Mouse (Mus musculus) midbrain, embryonic 15.5 days (tissue): ENCODE measurements around the gene Angpt4. TPM values are rescaled to one million over a fixed set of nuclear protein-coding genes. Genes with fewer than 3 reads are reported as not detected.

Experiments used
- ATAC-seq: fragments of 200-750 bp; cut with Nextera tagmentation; replicated peaks from 2 replicates; pipeline ENCODE4 v1.8.0; 2017; ENCODE audit warnings: moderate TSS enrichment
- H3K27ac ChIP-seq: fragments of 300-500 bp; sonication (generic); 2 replicates; pipeline ENCODE4 v1.5.1; 2015; ENCODE audit warnings: mild to moderate bottlenecking, inconsistent platforms
- H3K27me3 ChIP-seq: fragments of 300-500 bp; sonication (generic); replicated peaks from 2 replicates; pipeline ENCODE4 v1.6.1; 2015; ENCODE audit warnings: inconsistent platforms
- H3K36me3 ChIP-seq: fragments of 300-500 bp; sonication (generic); replicated peaks from 2 replicates; pipeline ENCODE4 v1.6.1; 2015; ENCODE audit warnings: inconsistent platforms
- H3K4me1 ChIP-seq: fragments of 300-500 bp; sonication (generic); 2 replicates; pipeline ENCODE4 v1.6.1; 2015; ENCODE audit warnings: inconsistent platforms
- H3K4me2 ChIP-seq: fragments of 300-500 bp; sonication (generic); 2 replicates; pipeline ENCODE4 v1.6.1; 2015; ENCODE audit warnings: inconsistent platforms, mild to moderate bottlenecking, moderate library complexity
- H3K4me3 ChIP-seq: fragments of 300-500 bp; sonication (generic); 2 replicates; pipeline ENCODE4 v1.5.1; 2015; ENCODE audit warnings: mild to moderate bottlenecking, inconsistent platforms
- H3K9ac ChIP-seq: fragments of 300-500 bp; sonication (generic); 2 replicates; pipeline ENCODE4 v1.6.1; 2015; ENCODE audit warnings: mild to moderate bottlenecking, inconsistent platforms
- H3K9me3 ChIP-seq: fragments of 300-500 bp; sonication (generic); 2 replicates; pipeline ENCODE4 v1.6.1; 2016; ENCODE audit warnings: inconsistent platforms
- WGBS: fragments of 180-500 bp; shearing (Covaris S2); methylation state at CpG from one replicate; pipeline ENCODE4 v1.1.7; 2015; ENCODE audit warnings: mixed read lengths; 5-methylcytosine and 5-hydroxymethylcytosine counted together
- polyA plus RNA-seq: library from polyadenylated mRNA; unstranded; fragments of >200 nt; fragmentation: Nextera tagmentation; extraction: Ambion mirVana; gene quantifications from 2 replicates; pipeline ENCODE4 v1.2.1, GENCODE M21; 2015

Gene Angpt4
- polyA plus RNA-seq, 1 experiment from 2014 or later, result 0.18 TPM

DNA sequence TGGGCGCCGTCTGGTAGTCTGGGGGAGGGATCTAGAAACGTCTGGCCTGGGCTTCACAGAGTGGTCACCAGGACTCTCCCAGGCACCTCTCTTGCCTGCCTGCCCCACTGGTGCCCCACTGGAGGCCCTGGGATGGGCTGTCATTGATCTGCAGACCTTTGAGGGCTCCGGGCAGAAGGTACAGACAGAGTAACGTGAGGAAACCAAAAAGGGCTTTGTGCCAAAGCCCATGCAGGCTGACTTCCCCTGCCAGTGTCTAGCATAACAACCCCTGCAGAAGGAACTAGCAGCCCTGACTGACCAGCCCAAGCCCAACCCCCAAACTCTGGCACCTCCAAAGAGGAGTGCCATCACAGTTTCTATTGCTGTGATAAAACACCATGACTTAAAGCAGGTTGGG lies 15.1 kb upstream of the Angpt4 start:
- no peak for ATAC-seq
- WGBS, result 82% methylated on average over 5 of the region's 5 CpGs
- no peak overlapping the region for H3K4me3 ChIP-seq

DNA sequence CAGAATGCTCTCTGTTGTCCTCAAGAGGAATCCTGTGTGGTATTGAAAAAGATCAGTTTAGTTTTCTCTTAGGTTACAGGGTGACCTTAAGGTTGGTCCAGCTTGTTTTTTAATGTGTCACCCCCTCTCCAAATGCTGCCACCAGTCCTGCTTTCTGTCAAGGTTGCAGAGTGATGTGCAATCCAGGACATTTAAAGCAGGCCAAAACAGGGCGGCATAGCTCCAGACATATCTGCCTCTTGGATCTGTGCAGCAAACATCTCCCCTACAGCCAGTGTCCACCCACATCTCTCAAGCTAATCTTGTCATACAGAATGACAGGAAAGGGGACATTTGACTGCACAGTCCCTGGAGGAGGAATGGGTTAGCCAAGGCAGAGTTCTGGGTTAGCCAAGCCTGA lies 12.9 kb upstream of the Angpt4 start:
- Histone ChIP-seq H3K4me3 (no peak overlapping the region), H3K9me3 (no peaks in the 10 kb centered on the region), H3K4me1 (peaks cover 4% of the 10 kb centered on the region; the same call in 1 of the 2 replicates), H3K27me3 (no peaks in the 10 kb centered on the region; the same call in 1 of the 2 replicates), H3K27ac (no peak overlapping the region), H3K36me3 (no peaks in the 10 kb centered on the region), H3K9ac (no peak overlapping the region), H3K4me2 (no peak overlapping the region)
- ATAC-seq, result no peak
- 100% methylated on average over 1 of the region's 1 CpGs for WGBS

More for the DNA sequence above, 15.1 kb upstream of the Angpt4 start:
- Histone ChIP-seq H3K9me3 (no peaks in the 10 kb centered on the region), H3K4me1 (peaks cover 4% of the 10 kb centered on the region; the same call in 1 of the 2 replicates), H3K4me2 (no peak overlapping the region), H3K9ac (no peak overlapping the region), H3K36me3 (no peaks in the 10 kb centered on the region), H3K27ac (no peak overlapping the region), H3K27me3 (no peaks in the 10 kb centered on the region; the same call in 1 of the 2 replicates)

DNA sequence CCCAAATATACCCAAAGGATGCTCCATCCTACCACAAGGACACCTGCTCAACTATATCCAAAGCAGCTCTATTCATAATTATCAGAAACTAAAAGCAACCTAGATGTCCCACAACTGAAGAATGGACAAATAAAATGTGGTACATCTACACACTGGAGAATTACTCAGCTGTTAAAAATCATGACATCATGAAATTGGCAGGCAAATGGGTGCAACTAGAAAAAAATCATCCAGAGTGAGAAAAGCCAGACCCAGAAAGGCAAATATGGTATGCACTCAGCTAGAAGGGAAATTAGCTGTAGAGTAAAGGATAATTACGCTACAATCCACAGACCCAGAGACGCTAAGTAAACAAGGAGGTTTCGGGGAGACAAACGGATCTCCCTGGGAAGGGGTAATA lies 10.2 kb upstream of the Angpt4 start:
- WGBS, result 80% methylated on average over 4 of the region's 4 CpGs
- no peaks in the 10 kb centered on the region for H3K9me3 ChIP-seq
- no peaks in the 10 kb centered on the region for H3K4me1 ChIP-seq
- no peak overlapping the region for H3K4me3 ChIP-seq
- H3K36me3 ChIP-seq, result no peaks in the 10 kb centered on the region
- H3K27me3 ChIP-seq, result no peaks in the 10 kb centered on the region
- no peak overlapping the region for H3K27ac ChIP-seq
- ATAC-seq, result no peak
- no peak overlapping the region for H3K9ac ChIP-seq
- H3K4me2 ChIP-seq, result no peak overlapping the region

- Histone ChIP-seq H3K36me3 (no peaks in the 10 kb centered on the region), H3K4me3 (no peak overlapping the region), H3K4me2 (no peak overlapping the region), H3K27ac (no peak overlapping the region), H3K9ac (no peak overlapping the region), H3K27me3 (no peaks in the 10 kb centered on the region), H3K9me3 (no peaks in the 10 kb centered on the region), H3K4me1 (no peaks in the 10 kb centered on the region)
- WGBS, result 85% methylated on average over 6 of the region's 6 CpGs
- no peak for ATAC-seq
Measured at GRCm38 (mm10) chr2:151903267-151903666, 7.7 kb upstream of the Angpt4 start.

DNA sequence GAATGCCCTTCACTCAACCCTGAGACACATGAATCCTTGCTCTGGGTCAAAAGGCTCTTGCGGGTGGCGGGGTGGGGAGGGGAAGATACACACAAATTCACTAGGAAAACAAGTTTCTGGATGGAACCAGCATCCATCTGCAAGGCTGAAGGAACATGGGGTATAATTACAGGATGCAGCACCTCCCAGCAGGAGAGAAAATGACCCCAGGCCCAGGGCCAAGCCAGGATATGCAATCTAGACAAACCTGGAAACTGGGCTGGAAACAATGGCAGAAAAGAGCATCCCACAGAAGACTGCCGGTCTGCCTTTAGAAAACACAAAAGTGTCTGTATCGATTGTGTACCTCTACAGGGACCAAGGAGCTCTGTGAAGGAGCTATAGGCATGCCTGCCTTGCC lies 7.1 kb upstream of the Angpt4 start:
- H3K27me3 ChIP-seq, result no peaks in the 10 kb centered on the region
- H3K27ac ChIP-seq, result no peak overlapping the region
- 78% methylated on average over 4 of the region's 4 CpGs for WGBS
- H3K9ac ChIP-seq, result no peak overlapping the region
- no peak overlapping the region for H3K4me2 ChIP-seq
- no peak overlapping the region for H3K4me3 ChIP-seq
- ATAC-seq, result no peak
- no peaks in the 10 kb centered on the region for H3K36me3 ChIP-seq
- H3K9me3 ChIP-seq, result no peaks in the 10 kb centered on the region
- H3K4me1 ChIP-seq, result no peaks in the 10 kb centered on the region

- no peak overlapping the region for H3K4me2 ChIP-seq
- H3K27ac ChIP-seq, result no peak overlapping the region
- H3K27me3 ChIP-seq, result no peaks in the 10 kb centered on the region
- H3K9me3 ChIP-seq, result no peaks in the 10 kb centered on the region
- ATAC-seq, result no peak
- H3K9ac ChIP-seq, result no peak overlapping the region
- H3K36me3 ChIP-seq, result no peaks in the 10 kb centered on the region
- no peak overlapping the region for H3K4me3 ChIP-seq
- no peaks in the 10 kb centered on the region for H3K4me1 ChIP-seq
- WGBS, result 67% methylated on average over 3 of the region's 3 CpGs
Measured at GRCm38 (mm10) chr2:151904636-151905035, 6.4 kb upstream of the Angpt4 start.

DNA sequence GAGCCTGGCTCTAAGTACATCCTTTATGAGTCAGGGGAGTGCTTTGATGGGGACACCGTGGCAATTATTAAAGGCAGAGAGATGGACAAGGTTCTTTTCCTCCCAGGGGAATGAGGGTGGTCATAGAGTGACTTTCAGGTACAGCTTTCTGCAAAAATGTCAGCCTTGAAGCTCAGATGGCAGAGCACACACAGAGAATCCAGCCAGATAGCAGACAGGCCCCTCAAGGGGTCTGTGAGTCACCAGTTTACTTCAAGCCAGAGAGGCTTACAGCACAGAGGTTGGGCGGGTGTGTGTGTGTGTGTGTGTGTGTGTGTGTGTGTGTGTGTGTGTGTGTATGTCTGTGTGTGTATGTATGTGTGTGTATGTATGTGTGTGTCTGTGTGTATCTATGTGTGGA lies 4.0 kb upstream of the Angpt4 start:
- Histone ChIP-seq H3K27ac (no peak overlapping the region), H3K4me1 (no peaks in the 10 kb centered on the region), H3K36me3 (no peaks in the 10 kb centered on the region), H3K9me3 (no peaks in the 10 kb centered on the region), H3K4me3 (no peak overlapping the region), H3K27me3 (no peaks in the 10 kb centered on the region), H3K9ac (no peak overlapping the region), H3K4me2 (no peak overlapping the region)
- 79% methylated on average over 2 of the region's 2 CpGs for WGBS
- no peak for ATAC-seq

DNA sequence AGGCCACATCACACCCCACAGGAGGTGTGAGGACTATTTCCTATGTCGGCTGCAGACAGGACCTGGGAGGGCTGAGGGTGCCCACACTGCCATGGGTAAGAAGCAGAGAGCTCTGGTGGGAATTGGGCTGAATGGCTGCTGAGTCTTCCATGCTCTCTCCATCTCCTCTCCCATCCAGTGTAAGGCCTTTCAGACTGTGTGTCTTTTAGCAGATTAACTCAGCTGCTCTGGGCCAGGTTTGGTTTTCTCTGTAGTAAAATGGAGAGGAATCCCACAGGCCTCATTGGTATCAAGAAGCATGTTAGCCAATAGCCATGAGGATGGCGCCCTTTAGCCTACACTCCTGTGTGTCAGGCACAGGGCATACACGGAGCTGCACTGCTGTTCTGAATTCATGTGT lies 1.6 kb upstream of the Angpt4 start:
- no peaks in the 10 kb centered on the region for H3K9me3 ChIP-seq
- no peak for ATAC-seq
- no peaks in the 10 kb centered on the region for H3K36me3 ChIP-seq
- H3K4me2 ChIP-seq, result no peak overlapping the region
- H3K9ac ChIP-seq, result no peak overlapping the region
- H3K4me3 ChIP-seq, result no peak overlapping the region
- WGBS, result 83% methylated on average over 3 of the region's 3 CpGs
- H3K4me1 ChIP-seq, result no peaks in the 10 kb centered on the region
- H3K27me3 ChIP-seq, result no peaks in the 10 kb centered on the region
- H3K27ac ChIP-seq, result no peak overlapping the region

GRCm38 (mm10) chr2:151910498-151910897 lies 512 bp upstream of the Angpt4 start:
- WGBS, result 61% methylated on average over 5 of the region's 5 CpGs
- H3K27ac ChIP-seq, result no peak overlapping the region
- no peak overlapping the region for H3K9ac ChIP-seq
- H3K4me3 ChIP-seq, result no peak overlapping the region
- H3K9me3 ChIP-seq, result no peaks in the 10 kb centered on the region
- no peaks in the 10 kb centered on the region for H3K27me3 ChIP-seq
- no peak for ATAC-seq
- no peaks in the 10 kb centered on the region for H3K36me3 ChIP-seq
- H3K4me1 ChIP-seq, result no peaks in the 10 kb centered on the region
- no peak overlapping the region for H3K4me2 ChIP-seq

- Histone ChIP-seq H3K27me3 (no peaks in the 10 kb centered on the region), H3K9ac (no peak overlapping the region), H3K4me1 (no peaks in the 10 kb centered on the region), H3K9me3 (no peaks in the 10 kb centered on the region), H3K36me3 (no peaks in the 10 kb centered on the region), H3K27ac (no peak overlapping the region), H3K4me2 (no peak overlapping the region), H3K4me3 (no peak overlapping the region)
- 81% methylated on average over 3 of the region's 3 CpGs for WGBS
- ATAC-seq, result no peak
Measured at GRCm38 (mm10) chr2:151911751-151912150, 741 bp downstream of the Angpt4 start.

- no peak overlapping the region for H3K4me3 ChIP-seq
- 89% methylated on average over 5 of the region's 5 CpGs for WGBS
- H3K4me2 ChIP-seq, result no peak overlapping the region
- H3K4me1 ChIP-seq, result no peaks in the 10 kb centered on the region
- H3K9ac ChIP-seq, result no peak overlapping the region
- no peaks in the 10 kb centered on the region for H3K36me3 ChIP-seq
- no peaks in the 10 kb centered on the region for H3K9me3 ChIP-seq
- H3K27ac ChIP-seq, result no peak overlapping the region
- ATAC-seq, result no peak
- H3K27me3 ChIP-seq, result no peaks in the 10 kb centered on the region
Measured at GRCm38 (mm10) chr2:151914120-151914519, 3.1 kb downstream of the Angpt4 start.

DNA sequence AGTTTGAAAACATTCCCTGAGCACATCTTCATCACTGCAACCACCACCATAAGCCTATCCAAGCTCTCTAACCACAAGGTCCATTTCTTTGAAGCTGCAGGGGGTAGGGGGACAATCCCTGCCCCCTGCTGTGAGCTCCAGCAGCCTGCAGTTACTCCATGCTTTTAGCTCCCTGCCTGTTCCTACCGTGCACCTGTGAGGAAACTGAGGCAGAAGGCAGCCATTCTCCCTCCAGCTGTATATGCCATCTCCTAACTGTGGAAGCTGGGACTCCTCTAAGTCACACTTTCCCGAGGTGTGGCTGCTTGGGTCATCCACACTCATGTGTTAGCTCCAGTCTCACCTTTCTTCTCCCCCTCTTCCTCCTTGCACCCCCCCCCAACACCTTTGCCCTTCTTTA lies 4.1 kb downstream of the Angpt4 start:
- H3K9me3 ChIP-seq, result no peaks in the 10 kb centered on the region
- no peak overlapping the region for H3K4me3 ChIP-seq
- 36% methylated on average over 2 of the region's 2 CpGs for WGBS
- no peaks in the 10 kb centered on the region for H3K36me3 ChIP-seq
- ATAC-seq, result no peak
- H3K4me2 ChIP-seq, result no peak overlapping the region
- H3K27ac ChIP-seq, result no peak overlapping the region
- H3K4me1 ChIP-seq, result no peaks in the 10 kb centered on the region
- H3K9ac ChIP-seq, result no peak overlapping the region
- no peaks in the 10 kb centered on the region for H3K27me3 ChIP-seq

DNA sequence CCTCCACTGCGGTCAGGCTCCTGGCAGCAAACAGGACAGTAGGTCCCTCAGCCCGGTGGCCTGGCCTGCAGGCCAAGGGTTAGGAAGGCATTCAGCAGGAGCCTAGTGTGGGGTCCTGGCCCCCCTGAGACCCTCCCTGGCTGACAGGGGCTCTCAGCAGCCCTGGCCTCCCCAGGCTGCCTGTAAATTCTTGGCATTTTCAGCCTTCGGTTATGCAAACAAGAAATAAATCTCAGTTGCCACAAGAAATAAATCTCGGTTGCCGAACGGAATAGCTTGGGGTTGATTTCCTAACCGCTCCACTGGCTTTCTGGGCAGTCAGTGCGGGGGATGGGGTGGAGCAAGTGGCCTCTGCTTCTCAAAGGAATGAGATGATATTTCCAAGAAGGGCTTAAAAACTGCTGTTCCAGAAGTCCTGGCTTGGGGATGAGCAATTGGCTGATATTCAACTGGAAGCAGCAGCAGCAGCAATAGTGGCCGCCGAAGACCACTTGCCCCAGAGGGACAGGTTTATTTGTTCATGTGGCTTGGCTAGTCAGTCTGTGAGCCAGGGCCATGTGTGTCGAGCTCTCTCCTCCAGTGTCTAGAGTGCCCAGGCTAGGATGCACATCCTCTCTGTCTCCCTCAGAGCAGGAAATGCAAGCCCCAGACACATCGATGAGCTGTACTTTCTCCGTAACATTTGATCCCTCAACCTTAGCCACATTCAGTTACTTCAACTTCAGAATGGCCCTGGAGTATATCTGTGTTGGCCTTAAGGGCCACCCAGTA lies 5.2 kb downstream of the Angpt4 start:
- H3K9me3 ChIP-seq, result no peaks in the 10 kb centered on the region
- no peak overlapping the region for H3K4me3 ChIP-seq
- H3K4me1 ChIP-seq, result no peaks in the 10 kb centered on the region
- H3K36me3 ChIP-seq, result no peaks in the 10 kb centered on the region
- no peak overlapping the region for H3K27ac ChIP-seq
- 67% methylated on average over 13 of the region's 13 CpGs for WGBS
- ATAC-seq, result no peak
- no peak overlapping the region for H3K4me2 ChIP-seq
- no peak overlapping the region for H3K9ac ChIP-seq
- no peaks in the 10 kb centered on the region for H3K27me3 ChIP-seq
